In genomic region chr16:78517171-78517570, GRCm38 (mm10) we compare ENCODE assay signal across 12 mouse cellular contexts.
"Had no signal": no experiment of that assay in that cellular context is flagged by ENCODE, and none has a peak within 500 bp of the region (broad histone marks: within the 10 kb centered on the region; RNA-seq: fewer than 3 reads in every experiment).

No protein-coding gene starts in this region.

- DNase-seq: lung, adult 18-20 months; lung, embryonic 14.5 days; lung, postnatal 10 days; lung, postnatal 4 days; midbrain, embryonic 14.5 days; retina, postnatal 1 day; right cerebral cortex, adult 18-20 months; right cerebral cortex, postnatal 25 days; right cerebral cortex, postnatal 4 days; thymus, adult 2 months; thymus, postnatal 25 days; thymus, postnatal 4 days had no signal
